Mouse (Mus musculus): Measurements from ENCODE around the gene Ccsap. TPM values are rescaled to one million over a fixed set of nuclear protein-coding genes. Genes with fewer than 3 reads are reported as not detected.

The Ccsap gene
- 10 to 100 TPM; 58.6 to 63.2 TPM for total RNA-seq (2021)

GRCm38 (mm10) chr8:123859648-123860259, at the start of gene Ccsap:
Gene Ccsap, minus strand, starts transcription at chr8:123860209.
- peak; percentile 45 to 64 for DNase-seq (ENCODE audit: extremely low spot score in 1 of 2, low spot score in 1 of 2)

- no peak for DNase-seq (ENCODE audit: extremely low spot score in 1 of 2, low spot score in 1 of 2)
These were observed 47.6 kb upstream of the Ccsap start for GRCm38 (mm10) chr8:123907604-123908003.

DNA sequence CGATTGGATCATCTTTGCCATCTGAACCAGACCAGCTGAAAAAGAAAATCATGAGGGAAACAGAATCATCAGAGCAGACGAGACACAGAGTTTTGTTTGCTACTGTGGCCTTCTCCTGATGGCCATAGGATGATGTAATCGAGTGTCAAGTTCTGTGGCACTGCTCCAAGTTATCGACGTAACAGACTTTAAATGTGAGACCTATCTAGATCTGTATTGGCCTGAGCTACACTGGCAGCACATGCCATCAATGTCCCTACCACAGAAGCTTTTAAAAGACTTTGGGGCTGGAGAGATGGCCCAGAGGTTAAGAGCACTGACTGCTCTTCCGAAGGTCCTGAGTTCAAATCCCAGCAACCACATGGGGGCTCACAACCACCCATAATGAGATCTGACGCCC, 42.6 kb upstream of the Ccsap start:
- DNase-seq (ENCODE audit: extremely low spot score in 1 of 2, low spot score in 1 of 2): no peak

DNA sequence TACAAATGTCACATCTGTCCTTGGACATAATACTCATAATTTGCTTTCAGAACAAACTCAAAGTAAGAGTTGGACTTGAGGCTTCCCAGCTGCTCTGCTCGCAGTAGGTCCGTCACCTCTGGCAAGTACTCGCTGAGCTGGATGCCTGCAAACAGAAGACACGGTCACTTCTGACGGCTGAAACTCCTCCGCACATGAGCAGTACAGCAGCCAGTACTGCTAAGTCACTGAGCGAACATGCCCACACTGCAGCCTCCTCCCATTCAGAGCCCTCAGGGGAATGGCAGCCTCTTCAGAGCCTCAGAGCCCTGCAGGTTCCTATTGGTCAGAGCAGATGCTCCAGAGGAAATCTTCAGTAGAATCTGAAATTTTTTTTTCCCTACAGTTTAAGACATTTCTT, 39.4 kb upstream of the Ccsap start:
- DNase-seq (ENCODE audit: extremely low spot score in 1 of 2, low spot score in 1 of 2): no peak

DNA sequence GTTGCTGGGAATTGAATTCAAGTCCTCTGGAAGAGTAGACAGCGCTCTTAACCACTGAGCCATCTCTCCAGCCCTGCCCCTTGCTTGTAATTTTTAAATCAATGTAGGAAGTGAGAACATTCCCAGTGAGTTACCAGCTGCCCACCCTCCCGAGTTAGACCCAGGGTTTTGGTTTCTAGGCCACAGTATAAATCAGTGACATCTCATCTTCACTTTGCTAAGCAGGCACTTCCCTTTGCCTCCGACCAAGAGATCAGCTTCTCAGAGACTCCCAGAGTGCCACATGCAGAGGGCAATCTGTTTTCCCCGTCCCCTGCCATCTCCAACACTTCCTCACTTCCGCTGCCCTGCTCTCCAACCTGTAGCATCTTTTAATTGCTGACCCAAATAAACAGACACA, 38.6 kb upstream of the Ccsap start:
- DNase-seq (ENCODE audit: extremely low spot score in 1 of 2, low spot score in 1 of 2): no peak

- DNase-seq (ENCODE audit: extremely low spot score in 1 of 2, low spot score in 1 of 2): no peak
These were observed 36.8 kb upstream of the Ccsap start for GRCm38 (mm10) chr8:123896774-123897173.

- no peak for DNase-seq (ENCODE audit: extremely low spot score in 1 of 2, low spot score in 1 of 2)
These were observed 36.4 kb upstream of the Ccsap start for GRCm38 (mm10) chr8:123896366-123896761.

DNA sequence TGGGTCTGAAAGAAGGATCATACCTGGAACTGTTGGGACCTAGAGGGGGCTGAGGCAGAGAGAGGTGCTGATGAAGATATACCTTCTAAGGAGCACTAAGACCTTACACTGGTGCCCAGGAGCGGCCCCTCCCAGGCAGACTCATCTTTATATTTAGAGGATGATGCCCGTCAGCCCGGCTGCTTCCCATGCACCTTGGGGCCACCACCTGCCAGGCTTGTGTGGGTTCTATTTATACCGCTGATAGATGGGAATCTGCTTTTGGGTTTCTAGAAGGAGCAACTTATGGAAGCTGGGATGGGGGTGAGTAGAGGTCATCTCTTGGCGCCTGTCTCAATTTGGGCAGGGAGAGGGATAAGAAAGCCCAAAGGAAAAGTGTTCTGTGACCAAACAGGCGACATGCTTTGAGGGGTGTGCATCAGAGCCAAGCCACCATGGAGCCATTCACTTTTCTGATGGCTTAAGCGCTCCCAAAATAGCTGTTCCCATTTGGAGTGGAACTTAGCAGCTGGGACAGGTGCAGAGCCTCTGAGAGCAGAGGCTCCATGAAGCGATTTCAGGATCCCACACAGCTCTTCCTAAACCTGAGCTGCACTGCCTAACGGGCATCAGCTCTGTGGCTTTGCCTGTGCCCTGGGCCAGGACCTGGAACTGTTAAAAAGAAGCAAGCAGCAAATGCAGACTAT, 35.8 kb upstream of the Ccsap start:
- no peak for DNase-seq (ENCODE audit: extremely low spot score in 1 of 2, low spot score in 1 of 2)

DNA sequence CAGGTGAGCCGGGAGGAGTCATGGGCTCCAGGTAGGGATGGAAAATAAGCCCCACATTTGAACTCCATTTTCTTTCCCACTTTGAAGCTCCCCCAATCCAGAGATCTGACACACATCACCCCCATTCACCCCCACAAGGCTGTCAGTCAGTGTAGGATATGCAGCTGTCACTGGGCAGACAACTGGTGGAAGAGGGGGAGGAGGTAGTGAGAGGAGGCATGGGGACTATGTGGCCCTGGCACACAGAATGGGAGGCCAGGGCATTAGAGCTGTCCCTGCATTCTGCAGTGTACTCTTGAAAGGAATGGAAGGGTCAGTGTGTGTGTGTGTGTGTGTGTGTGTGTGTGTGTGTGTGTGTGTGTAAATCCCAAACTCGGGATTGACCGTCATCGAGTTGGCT, 35.2 kb upstream of the Ccsap start:
- no peak for DNase-seq (ENCODE audit: extremely low spot score in 1 of 2, low spot score in 1 of 2)

- DNase-seq (ENCODE audit: extremely low spot score in 1 of 2, low spot score in 1 of 2): no peak
These were observed 34.6 kb upstream of the Ccsap start, which contains the start of gene Acta1 for GRCm38 (mm10) chr8:123894502-123895097. Gene Acta1, minus strand, starts transcription at chr8:123894751.

DNA sequence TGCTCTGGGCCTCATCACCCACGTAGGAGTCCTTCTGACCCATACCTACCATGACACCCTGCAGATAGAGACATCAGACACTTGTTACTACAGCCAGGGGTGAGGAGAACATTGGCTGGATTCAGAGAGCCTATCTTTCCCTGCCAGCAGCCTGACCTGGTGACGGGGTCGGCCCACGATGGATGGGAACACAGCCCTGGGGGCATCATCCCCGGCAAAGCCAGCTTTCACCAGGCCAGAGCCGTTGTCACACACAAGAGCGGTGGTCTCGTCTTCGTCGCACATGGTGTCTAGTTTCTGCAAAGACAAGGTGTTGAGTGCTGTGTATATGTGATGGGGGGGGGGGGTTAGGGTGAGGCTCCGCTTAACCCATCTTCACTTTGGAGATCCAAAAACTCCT, 33.4 kb upstream of the Ccsap start:
- no peak for DNase-seq (ENCODE audit: extremely low spot score in 1 of 2, low spot score in 1 of 2)

GRCm38 (mm10) chr8:123892586-123893155, 32.7 kb upstream of the Ccsap start:
- no peak for DNase-seq (ENCODE audit: extremely low spot score in 1 of 2, low spot score in 1 of 2)

DNA sequence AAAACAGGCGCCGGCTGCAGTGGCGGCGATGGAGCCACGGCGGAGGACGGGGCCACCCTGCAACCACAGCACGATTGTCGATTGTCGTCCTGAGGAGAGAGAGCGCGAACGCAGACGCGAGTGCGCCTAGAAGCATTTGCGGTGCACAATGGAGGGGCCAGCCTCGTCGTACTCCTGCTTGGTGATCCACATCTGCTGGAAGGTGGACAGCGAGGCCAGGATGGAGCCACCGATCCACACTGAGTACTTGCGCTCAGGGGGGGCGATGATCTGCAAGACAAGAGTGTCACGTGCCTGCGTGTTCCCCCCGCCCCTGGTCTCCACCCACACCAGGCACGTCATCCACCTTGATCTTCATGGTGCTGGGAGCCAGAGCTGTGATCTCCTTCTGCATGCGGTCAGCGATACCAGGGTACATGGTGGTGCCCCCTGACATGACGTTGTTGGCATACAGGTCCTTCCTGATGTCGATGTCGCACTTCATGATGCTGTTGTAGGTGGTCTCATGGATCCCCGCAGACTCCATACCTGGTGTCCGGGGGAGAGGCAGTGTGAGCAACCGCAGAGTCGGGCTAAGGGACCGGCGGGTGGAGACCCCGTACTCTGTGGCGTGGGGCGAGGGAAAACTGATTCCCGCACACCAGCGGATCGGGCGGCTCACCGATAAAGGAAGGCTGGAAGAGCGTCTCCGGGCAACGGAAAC, 32.0 kb upstream of the Ccsap start:
- peak; percentile 64 to 76 for DNase-seq (ENCODE audit: extremely low spot score in 1 of 2, low spot score in 1 of 2)

DNA sequence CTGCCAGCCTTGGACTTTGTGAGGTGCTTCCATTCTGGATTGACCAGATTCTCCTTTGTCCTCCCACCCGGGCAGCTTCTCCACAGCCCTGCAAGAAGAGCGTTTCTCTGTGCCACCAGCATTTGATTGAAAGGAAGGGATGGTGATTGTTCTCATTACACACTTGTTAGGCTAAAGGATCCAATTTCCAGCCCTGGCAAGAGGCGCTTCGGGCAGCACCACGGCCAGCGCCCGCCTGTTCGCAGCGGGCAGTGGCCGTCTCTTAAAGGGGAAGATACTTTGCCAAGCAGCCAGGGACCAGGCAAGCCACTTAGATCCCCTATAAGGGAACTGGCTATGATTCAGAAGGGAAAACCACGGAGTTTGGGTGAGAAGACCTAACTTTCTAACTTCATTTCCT, 31.3 kb upstream of the Ccsap start:
- DNase-seq (ENCODE audit: extremely low spot score in 1 of 2, low spot score in 1 of 2): peak in 1 of 2 experiments; percentile 46

DNA sequence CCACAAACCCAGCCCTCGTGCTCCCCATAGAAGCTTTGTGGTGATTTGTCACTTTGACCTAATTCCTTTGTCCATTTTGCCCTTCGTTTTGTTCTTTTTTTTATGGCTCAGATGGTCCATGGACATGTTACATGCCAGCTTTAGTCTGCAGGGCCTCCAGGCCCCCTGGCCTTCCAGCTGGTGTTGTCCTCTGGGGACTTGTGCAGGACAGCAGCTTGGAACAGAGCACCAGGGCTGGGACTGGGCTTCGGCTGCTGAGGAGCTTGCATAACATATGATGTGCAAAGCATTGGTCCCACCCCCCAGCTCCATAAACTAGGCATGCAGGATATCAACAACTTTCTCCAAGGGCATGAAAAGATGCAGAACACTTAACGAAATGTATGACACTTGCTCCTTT, 29.8 kb upstream of the Ccsap start:
- no peak for DNase-seq (ENCODE audit: extremely low spot score in 1 of 2, low spot score in 1 of 2)

GRCm38 (mm10) chr8:123887956-123888355, 27.9 kb upstream of the Ccsap start:
- DNase-seq (ENCODE audit: extremely low spot score in 1 of 2, low spot score in 1 of 2): no peak

GRCm38 (mm10) chr8:123887163-123887562, 27.2 kb upstream of the Ccsap start:
- no peak for DNase-seq (ENCODE audit: extremely low spot score in 1 of 2, low spot score in 1 of 2)

DNA sequence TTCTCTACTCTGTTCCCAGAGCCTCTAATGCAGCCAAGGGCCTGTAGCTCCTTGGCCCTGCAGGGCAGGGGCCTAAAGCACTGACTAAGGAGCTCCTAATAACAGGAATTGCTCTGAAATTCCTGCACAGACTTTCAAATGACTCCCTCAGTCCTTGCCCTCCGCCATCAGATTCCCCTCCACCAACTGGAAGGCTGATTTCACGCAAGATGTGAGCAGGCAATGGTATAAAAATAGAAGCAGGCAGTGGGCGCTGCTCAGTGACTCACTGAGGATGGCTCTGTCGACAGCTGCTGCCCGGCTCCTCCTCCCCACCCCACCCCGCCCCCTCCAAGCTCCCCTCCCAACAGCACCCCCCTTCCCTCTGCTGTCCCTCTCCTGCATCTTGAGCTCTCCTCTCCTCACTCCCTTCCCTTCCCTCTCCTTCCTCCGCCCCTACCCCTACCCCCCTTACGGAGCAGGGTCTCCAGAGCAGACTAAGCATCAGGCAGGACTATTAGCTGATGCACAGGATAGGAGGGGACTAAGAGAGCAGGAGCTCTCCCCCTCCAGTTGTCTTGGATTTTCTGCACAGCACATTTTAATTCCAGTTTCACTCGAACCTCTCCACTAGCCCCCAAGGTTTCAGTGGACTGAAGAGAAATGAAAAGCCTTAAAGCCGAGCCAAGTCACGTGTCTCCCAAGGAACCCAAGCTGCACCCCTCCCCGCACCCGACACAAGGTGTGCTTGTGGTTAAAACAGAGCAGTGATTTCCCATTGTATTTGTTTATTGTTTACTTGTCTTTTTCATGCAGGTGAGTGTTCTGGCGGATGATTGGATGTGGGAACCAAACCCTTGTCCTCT, 24.9 kb upstream of the Ccsap start:
- DNase-seq (ENCODE audit: extremely low spot score in 1 of 2, low spot score in 1 of 2): peak in 1 of 2 experiments; percentile 52

DNA sequence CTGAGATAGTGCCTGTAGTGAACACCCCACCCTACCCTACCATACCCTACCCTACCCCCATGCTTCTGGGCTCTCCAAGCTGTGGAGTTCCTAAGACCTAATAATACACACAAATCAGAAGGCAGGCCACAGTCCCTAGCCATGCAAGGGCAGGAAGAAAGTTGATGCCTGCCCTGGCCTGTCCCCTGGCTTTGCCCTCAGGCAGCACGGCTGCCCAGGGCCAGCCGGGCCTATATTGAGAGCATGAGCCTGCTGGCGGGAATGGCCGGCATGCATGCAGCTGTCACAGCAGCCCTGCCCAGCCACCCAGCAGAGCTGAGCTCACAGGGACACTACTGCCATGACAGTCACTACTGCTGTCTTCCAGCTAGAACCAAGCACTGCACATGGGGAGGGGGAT, 23.1 kb upstream of the Ccsap start:
- no peak for DNase-seq (ENCODE audit: extremely low spot score in 1 of 2, low spot score in 1 of 2)

- DNase-seq (ENCODE audit: extremely low spot score in 1 of 2, low spot score in 1 of 2): no peak
These were observed 22.4 kb upstream of the Ccsap start for GRCm38 (mm10) chr8:123882412-123882811.
